Mouse (Mus musculus) brain, adult 2 months (tissue): ENCODE data around the gene Wdr74.

Experiments used
- DNase-seq: peaks from one replicate; pipeline ENCODE4 v3.0.0; 2011; ENCODE audit warnings: low read depth, low spot score

The Wdr74 gene

GRCm38 (mm10) chr19:8741243-8741869 is 5.7 kb downstream of the Wdr74 start, which contains the start of gene Stx5a:
Gene Stx5a (plus strand): TSS chr19:8741413.
- peak; percentile 99 for DNase-seq

GRCm38 (mm10) chr19:8742176-8742575 is 6.5 kb downstream of the Wdr74 start:
- no peak for DNase-seq

- DNase-seq: no peak
Measured at GRCm38 (mm10) chr19:8745382-8745781, 9.8 kb downstream of the Wdr74 start.

DNA sequence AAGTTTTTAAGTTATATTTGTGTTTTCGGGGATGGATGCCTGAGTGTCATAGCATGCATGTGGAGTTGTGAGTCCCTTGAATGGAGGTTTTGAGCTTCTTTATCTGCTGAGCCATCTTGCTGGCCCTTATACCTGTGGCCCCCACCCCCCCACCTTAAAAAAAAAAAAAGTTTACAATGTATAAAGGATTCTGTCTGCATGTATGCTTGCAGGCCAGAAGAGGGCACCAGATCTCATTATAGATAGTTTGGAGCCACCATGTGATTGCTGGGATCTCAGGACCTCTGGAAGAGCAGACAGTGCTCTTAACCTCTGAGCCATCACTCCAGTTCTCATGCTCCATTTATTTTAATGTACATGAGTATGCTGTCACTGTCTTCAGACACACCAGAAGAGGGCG is 11.7 kb downstream of the Wdr74 start:
- DNase-seq: no peak

DNA sequence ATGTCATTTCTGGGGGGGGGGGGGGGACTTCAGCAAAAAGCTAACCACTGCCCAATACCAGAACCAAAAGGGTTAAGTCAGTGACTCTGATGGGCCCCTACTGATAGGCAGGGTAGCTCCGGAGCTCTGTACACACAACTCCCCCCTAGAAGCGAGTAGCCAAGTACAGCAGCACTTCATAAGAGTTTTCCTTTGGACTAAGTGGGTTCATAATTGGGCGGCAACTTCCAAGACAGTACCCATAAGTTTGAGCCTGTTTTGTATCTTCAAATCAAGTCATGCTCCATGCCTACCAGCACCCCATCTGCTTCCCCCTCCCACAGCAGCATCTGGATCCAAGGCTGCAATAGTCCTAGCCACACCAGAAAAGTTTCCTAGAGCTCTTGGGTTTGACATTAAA is 20.0 kb downstream of the Wdr74 start:
- DNase-seq: no peak

GRCm38 (mm10) chr19:8756635-8757387 is 21.2 kb downstream of the Wdr74 start, which contains the start of gene Nxf1:
Gene Nxf1 (plus strand): TSS chr19:8757073.
- peak; percentile 97 for DNase-seq

GRCm38 (mm10) chr19:8757471-8757998 is 21.9 kb downstream of the Wdr74 start:
- no peak for DNase-seq

GRCm38 (mm10) chr19:8758899-8759298 is 23.3 kb downstream of the Wdr74 start:
- no peak for DNase-seq

DNA sequence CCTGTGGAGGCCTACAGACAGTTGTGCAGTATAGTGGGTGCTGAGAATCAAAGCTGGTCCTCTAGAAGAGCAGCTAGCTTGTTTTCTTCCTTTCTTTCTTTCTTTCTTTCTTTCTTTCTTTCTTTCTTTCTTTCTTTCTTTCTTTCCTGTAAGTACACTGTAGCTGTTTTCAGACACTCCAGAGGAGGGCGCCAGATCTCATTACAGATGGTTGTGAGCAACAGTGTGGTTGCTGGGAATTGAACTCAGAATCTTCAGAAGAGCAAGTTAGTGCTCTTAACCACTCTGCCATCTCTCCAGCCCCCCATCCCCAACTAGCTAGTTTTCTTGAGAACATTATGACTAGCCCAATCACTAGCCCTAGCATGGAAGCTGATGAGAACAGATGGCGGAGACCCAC is 25.1 kb downstream of the Wdr74 start:
- no peak for DNase-seq

GRCm38 (mm10) chr19:8763276-8763675 is 27.6 kb downstream of the Wdr74 start:
- DNase-seq: no peak

GRCm38 (mm10) chr19:8765562-8765961 is 29.9 kb downstream of the Wdr74 start:
- DNase-seq: no peak

DNA sequence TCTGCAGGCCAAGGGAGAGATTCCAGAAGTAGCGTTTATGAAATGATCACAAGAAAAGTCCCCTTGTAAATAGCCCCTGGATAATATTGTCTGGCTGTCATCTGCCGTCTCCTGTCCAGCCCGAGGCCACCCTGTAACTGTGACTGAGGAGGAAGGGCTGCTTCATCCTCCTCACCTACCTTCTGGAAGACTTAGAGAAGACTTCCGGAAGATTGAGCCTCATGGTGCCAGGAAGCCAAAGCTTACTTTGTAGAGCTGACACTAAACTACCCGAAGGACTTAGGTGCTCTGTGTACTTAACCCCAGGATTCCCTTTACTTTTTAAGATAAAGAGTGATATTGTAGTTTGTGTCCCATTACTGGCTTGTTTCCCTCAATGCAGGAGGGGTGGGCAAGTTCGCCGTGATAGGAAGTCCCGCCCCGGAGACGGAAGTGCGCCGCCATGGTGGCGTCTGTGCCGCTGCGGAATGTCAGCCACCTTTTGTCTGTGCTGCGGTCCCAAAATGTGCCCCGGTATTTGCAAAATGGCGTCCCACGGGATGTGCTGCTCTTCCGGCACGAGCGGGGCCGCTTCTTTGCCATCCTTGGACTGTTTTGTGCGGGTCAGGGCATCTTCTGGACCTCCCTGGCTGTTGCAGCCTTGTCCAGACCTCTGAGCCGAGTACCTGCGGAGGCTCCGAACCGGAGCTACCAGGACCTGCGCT is 35.1 kb downstream of the Wdr74 start, which contains the start of gene Tmem223:
TSS of gene Tmem223 (plus strand) at position 430 of the 704 bp plus-strand sequence.
- peak; percentile 90 for DNase-seq

- DNase-seq: no peak
Measured at GRCm38 (mm10) chr19:8772996-8773395, 37.4 kb downstream of the Wdr74 start.

DNA sequence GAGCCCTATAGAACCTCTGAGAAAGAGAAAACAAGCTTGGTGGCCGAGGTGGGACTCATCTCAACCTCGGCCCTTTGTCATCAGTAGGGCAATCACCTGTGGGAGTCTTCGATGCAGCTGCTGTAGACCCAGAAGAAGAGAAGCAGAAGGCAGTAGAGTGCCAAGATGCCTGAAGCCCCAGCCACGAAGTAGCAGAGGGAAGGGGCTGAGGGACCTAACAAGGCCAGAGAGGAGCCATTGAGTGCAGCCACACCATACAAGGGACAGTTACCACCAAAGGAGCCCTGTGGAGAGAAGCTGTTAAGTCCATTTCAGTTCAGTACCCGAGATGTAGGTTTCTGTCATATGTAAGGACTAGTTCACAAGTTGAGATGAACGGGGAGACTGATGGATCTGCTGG is 37.8 kb downstream of the Wdr74 start:
- DNase-seq: no peak

- peak; percentile 97 for DNase-seq
Measured at GRCm38 (mm10) chr19:8774086-8774835, 38.6 kb downstream of the Wdr74 start, which contains the start of gene Tmem179b. Gene Tmem179b (minus strand): TSS chr19:8774467.

- DNase-seq: peak; percentile 24
Measured at GRCm38 (mm10) chr19:8774951-8775421, 39.4 kb downstream of the Wdr74 start.

GRCm38 (mm10) chr19:8786008-8786781 is 50.6 kb downstream of the Wdr74 start, which contains the start of gene Taf6l:
Gene Taf6l (minus strand): TSS chr19:8786417.
- DNase-seq: peak; percentile 99

DNA sequence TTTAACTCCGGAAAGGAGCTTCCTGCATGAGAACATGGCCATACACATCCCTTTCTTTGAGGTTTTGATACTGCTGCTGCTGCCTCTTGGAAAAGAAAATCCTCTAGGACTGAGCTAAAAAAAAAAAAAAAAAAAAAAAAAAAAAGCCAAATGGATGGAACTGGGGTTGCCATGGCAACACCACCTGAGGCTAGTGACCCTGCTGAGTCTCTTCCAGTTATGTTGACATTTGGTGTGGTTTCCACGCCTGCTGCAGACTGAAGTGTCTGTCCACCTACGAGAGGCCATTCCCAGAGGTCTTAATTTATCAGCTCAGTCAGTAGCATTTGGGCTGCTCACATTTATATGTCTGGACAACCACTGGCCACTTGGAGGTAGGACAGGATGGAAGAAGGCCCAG is 52.9 kb downstream of the Wdr74 start:
- DNase-seq: peak; percentile 72

GRCm38 (mm10) chr19:8789171-8789570 is 53.5 kb downstream of the Wdr74 start:
- DNase-seq: peak; percentile 81

DNA sequence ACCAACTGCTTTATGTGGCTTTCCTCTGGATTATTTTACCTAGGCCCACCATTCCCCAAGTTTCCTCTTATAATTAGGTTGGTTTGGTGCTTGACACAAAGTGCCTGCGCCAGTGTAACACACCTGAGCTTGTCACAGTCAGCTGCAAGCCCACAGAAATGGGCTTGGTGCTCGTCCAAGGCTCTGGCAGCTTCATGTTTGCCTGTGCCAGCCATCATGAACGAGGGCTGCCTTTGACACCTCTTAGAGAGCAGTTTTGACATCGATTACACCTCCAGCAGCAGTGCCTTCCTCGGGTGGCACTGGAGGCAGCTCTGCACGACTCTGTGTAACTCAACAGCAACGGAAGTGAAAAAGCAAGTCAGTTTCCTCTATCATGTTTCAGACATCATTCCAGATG is 54.5 kb downstream of the Wdr74 start:
- DNase-seq: peak; percentile 40
